Mouse (Mus musculus) MEL (cell line): ENCODE data around the gene Numa1.

ENCODE experiments used
- CTCF ChIP-seq, 3 experiments: IDR thresholded peaks in 2 of 3; conservative IDR thresholded peaks in 1 of 3; 2 replicates each; pipeline ENCODE4 v1.5.1; 2011 to 2012; ENCODE audit warnings: low read length in 3 of 3, low read depth in 2 of 3, mild to moderate bottlenecking in 2 of 3, improper control_type of control experiment in 1 of 3, inconsistent platforms in 1 of 3, mixed read lengths in 1 of 3, moderate library complexity in 1 of 3; ENCODE audit not compliant: control insufficient read depth in 1 of 3, insufficient read depth in 1 of 3, poor library complexity in 1 of 3, severe bottlenecking in 1 of 3
- GATA1 ChIP-seq: IDR thresholded peaks from 2 replicates; pipeline ENCODE4 v1.6.1; 2011; ENCODE audit warnings: low read depth, low read length, improper control_type of control experiment
- HCFC1 ChIP-seq: IDR thresholded peaks from 2 replicates; pipeline ENCODE4 v1.6.1; 2012; ENCODE audit warnings: low read depth, mild to moderate bottlenecking, inconsistent platforms, low read length, improper control_type of control experiment, moderate library complexity
- MYC ChIP-seq: IDR thresholded peaks from 2 replicates; pipeline ENCODE4 v1.6.1; 2011; ENCODE audit warnings: low read depth, mild to moderate bottlenecking, low read length, improper control_type of control experiment, moderate library complexity
- POLR2A ChIP-seq, 2 experiments: IDR thresholded peaks; 2 replicates each; pipeline ENCODE4 v1.6.1; 2011 to 2012; ENCODE audit warnings: low read length in 2 of 2, mild to moderate bottlenecking in 2 of 2, control low read depth in 1 of 2, improper control_type of control experiment in 1 of 2, low read depth in 1 of 2, moderate library complexity in 1 of 2; ENCODE audit not compliant: control insufficient read depth in 1 of 2, insufficient read depth in 1 of 2, poor library complexity in 1 of 2
- SIN3A ChIP-seq: IDR thresholded peaks from 2 replicates; pipeline ENCODE4 v1.6.1; 2012; ENCODE audit warnings: low read length, improper control_type of control experiment, inconsistent platforms
- SMC3 ChIP-seq: IDR thresholded peaks from 2 replicates; pipeline ENCODE4 v1.6.1; 2011; ENCODE audit warnings: low read depth, low read length, improper control_type of control experiment
- TAL1 ChIP-seq: IDR thresholded peaks from 2 replicates; pipeline ENCODE4 v1.6.1; 2012; ENCODE audit warnings: mild to moderate bottlenecking, inconsistent platforms, low read length, moderate library complexity, mixed read lengths
- UBTF ChIP-seq: IDR thresholded peaks from 2 replicates; pipeline ENCODE4 v1.6.1; 2012; ENCODE audit warnings: low read depth, mild to moderate bottlenecking, inconsistent platforms, low read length, improper control_type of control experiment, moderate library complexity, borderline replicate concordance; ENCODE audit not compliant: insufficient read depth
- USF1 ChIP-seq: IDR thresholded peaks from 2 replicates; pipeline ENCODE4 v1.6.1; 2014; ENCODE audit warnings: low read depth, mild to moderate bottlenecking, inconsistent platforms, low read length, improper control_type of control experiment, moderate library complexity
- ZNF384 ChIP-seq: IDR thresholded peaks from 2 replicates; pipeline ENCODE4 v1.6.1; 2012; ENCODE audit warnings: low read depth, mild to moderate bottlenecking, inconsistent platforms, low read length, improper control_type of control experiment

- TF ChIP-seq USF1: no peak
- no peak for TF ChIP-seq HCFC1
- no peak for TF ChIP-seq GATA1
- TF ChIP-seq CTCF (IDR thresholded peaks at IDR 0.05 in 2 of 3, conservative IDR thresholded peaks at IDR 0.05 in 1 of 3; ENCODE audit: control insufficient read depth in 1 of 3, insufficient read depth in 1 of 3, low read depth in 2 of 3, low read length in 3 of 3, poor library complexity in 1 of 3, severe bottlenecking in 1 of 3): no peak
- TF ChIP-seq TAL1: no peak
- TF ChIP-seq POLR2A (IDR thresholded peaks at IDR 0.05; ENCODE audit: control insufficient read depth in 1 of 2, insufficient read depth in 1 of 2, low read depth in 1 of 2, low read length in 2 of 2, poor library complexity in 1 of 2): no peak
- TF ChIP-seq UBTF: no peak
- no peak for TF ChIP-seq SIN3A
- no peak for TF ChIP-seq SMC3
- TF ChIP-seq ZNF384: no peak
- no peak for TF ChIP-seq MYC
Measured at GRCm38 (mm10) chr7:102037318-102037717, 103.4 kb downstream of the Numa1 start.
